Mouse (Mus musculus) layer of hippocampus, adult 8-10 months (tissue): ENCODE results near the gene Ccdc92b. TPM values are rescaled to one million over a fixed set of nuclear protein-coding genes. Genes with fewer than 3 reads are reported as not detected.

Experiments used
- DNase-seq, 2 experiments: peaks; one replicate each; pipeline ENCODE4 v3.0.0; 2022; ENCODE audit warnings: low spot score in 2 of 2
- total RNA-seq, 4 experiments: library from RNA; stranded (reverse); gene quantifications; 2 replicates each; pipeline ENCODE4 v1.2.4; 2022

Gene Ccdc92b
- total RNA-seq, 4 experiments from 2014 or later = 23.2 to 28.6 (median 24.6) TPM

- DNase-seq = no peak
These were observed 8.0 kb upstream of the Ccdc92b start for GRCm38 (mm10) chr11:74611437-74611836.

DNA sequence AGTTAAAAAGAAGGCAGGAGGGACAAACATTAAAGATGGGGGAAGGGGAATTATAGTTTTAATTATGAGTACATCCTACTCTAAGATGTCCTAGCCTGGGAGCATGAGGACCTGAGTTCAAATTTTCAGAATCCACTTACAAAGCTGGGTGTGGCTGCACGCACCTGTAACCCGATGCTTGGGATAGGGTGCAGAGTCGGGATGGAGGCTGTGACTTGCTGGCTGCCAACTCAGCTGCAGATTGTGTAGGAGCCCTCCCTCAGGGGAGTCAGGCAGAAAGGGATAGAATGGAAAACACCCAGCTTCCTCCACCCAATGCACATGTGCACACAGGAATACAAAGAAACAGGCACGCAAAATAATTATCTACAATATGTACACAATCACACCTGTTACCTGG, 6.0 kb upstream of the Ccdc92b start:
- DNase-seq = no peak

DNA sequence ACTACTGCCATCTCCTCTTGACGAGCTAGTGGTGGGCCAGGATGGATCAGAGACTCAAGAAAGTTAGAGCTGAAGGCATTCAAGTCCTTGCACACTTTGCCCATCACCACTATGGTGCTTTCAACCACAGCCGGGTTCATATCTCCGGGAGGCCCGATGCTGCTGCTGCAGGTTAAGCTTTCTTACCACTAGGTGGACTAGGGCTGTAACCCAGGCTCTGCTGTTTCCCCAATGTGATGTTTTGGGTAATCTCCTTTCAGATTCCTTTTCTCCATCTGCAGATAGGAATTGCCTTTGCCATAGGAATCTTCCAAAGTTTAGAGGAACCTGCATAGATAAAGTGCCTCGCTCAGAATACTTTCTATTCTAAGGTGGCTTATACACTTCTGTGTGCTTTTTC, 3.8 kb upstream of the Ccdc92b start:
- DNase-seq = no peak

DNA sequence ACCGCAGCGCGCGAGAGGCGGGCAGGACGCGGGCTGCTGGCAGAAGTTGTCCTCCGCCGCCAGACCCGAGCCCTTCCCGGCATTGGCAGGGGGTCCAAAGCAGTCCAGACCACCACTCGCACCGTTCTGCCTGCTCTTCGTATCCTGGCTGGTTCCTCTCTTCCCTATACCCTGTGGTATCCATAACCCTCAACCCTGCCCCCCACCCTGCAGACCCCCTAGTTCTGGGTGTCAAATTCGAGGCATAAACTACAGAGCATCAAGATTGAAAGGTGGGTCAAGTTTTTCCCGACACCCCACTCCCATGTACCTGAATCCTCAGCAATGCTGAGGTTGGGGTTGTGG, 523 bp downstream of the Ccdc92b start:
- DNase-seq = no peak

GRCm38 (mm10) chr11:74621974-74622669, 2.7 kb downstream of the Ccdc92b start:
- no peak for DNase-seq

DNA sequence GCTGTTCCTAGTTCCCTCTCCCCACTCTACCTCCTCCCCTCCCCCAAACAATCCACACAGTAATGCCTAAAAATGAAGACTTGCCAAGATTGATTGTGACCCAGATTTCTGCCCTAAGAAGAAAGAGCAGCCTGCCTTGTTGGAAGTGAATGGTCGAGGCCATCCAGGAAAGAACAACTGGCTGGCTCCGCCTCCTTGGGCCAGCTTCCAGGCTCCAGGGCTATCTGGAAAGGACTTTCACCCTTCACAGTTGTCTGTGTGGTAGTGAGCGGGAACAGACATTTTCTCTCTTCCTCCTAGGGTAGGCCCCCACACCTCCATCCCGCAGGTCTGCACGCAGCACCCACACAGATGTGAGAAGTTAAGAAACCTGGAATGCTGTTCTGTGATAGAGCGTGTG, 4.3 kb downstream of the Ccdc92b start:
- no peak for DNase-seq

DNA sequence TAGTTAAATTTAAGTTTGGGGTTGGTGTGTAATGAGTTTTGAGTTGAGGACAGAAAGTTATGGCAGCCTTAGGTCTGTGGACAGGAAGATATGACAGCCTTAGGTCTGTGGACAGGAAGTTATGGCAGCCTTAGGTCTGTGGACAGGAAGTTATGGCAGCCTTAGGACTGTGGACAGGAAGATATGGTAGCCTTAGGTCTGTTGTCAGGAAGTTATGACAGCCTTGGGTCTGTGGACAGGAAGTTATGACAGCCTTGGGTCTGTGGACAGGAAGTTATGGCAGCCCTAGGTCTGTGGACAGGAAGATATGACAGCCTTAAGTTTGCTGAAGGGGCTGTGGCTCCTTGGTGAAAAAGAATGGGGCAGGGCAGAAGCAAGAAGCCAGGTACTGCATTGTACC, 5.9 kb downstream of the Ccdc92b start:
- DNase-seq = no peak

DNA sequence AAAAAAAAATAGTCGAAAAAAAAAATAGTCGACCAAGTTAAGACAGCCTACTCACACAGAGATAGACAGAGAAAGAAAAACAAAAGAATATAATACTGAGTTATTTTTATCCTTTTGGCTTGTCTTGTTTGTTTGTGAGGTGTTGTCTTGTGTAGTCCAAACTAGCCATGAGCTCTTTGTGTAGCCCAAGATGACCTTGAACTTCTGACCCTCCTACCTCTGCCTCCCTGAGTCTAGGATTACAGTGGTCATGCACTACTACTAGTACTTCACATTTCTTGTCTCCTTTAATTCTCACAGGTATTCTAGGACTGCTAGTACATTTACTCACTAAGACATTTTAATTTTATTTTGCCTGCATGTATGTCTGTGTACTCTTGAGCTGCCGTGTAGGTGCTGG, 8.1 kb downstream of the Ccdc92b start:
- no peak for DNase-seq

DNA sequence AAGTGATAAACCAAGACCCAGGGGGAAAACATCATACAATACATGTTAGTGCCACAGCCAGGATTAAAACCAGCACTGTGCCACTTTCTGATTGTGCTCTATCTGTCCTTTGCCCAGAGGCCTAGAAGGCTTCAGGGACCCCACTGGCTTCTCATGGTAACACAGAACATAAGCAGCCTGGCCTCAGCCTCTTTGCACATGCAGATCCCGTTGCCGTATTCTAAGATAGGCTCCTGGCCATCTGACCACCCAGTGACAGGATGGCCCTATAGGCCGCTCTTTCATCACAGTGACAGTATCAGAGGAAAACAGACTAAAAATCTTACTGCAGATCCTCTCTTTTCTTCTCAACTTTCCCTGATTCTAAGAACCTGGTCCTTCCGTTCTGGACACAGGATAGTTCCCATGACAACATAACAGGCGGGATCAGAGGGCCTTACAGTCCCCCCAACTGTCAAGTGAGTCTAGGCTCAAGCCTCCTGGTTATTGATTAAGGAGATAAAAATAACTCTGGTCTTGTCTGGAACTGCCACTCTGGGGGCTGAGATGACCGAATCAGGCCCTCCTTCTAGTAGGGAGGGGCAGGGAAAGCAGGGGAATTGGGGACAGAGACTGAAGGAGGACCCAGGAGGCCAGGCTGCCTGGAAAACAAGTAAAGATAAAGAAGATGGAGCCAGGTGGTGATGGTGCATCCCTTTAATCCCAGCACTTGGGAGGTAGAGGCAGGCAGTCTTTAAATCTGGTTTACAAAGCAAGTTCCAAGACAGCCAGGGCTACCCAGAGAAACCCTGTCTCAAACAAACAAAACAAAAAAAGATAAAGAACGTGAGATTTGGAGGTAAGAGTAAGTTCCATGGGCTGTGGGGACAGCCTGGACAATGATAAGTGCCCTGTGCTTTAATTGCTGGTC, 12.7 kb downstream of the Ccdc92b start:
- no peak for DNase-seq

GRCm38 (mm10) chr11:74634490-74635275, 15.3 kb downstream of the Ccdc92b start:
- peak in 1 of 2 experiments; percentile 64 for DNase-seq

DNA sequence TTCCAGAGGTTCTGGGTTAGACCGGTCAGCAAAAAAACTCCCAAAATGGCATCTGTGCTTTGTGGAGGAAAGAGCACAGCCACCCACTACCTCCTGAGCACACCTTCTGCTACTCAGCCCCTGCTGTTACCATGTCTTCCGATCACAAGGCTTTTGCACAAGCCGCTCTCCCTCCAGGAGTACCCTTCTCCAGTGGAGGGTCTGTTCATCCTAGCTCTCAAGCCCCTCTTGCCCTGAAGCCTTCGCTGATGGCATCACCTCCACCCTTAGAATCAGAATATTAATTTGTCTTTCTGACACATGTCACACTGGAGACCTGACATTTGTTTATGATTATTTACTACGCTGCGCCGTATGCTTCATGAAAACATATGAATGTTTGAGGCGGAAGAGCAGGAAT, 18.1 kb downstream of the Ccdc92b start:
- DNase-seq = no peak

DNA sequence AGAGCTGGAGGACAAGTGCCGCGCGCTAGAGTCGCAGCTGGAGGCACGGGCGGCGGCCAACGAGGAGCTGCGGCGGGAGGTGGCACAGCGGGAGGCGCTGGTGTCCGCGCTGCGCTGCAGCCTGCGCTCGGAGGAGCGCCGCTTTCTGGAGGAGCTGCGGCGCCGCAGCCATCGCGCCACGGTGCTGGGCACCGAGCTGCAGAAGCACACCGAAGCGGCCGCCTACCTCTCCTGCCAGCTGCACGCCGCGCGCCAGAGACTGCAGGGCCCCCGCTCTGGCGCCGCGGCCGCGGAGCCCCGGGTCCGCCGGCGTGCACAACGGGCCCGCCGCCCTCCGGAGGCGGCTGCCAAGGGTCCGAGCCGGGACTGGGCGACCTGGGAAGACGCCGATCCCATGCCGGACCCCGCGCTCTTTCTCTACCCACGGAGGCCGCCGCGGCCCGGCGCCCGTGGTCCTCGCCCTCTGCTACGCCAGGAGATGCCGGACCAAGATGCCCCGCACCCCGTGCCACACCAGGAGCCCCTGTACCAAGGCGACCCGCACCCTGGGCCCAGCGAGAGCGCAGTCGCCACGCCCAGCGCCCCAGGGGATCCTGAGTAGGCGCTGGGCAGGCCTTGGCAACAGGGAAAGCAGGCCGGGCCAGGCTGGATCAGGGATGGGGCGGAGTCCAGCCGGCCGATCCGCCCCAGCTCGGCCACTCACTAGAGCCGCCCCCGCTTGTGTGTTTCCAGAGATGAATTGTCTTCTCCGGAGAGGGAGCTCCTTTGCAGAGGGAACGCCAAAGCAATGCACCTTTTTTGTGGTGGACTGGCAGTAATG, 18.8 kb downstream of the Ccdc92b start:
- peak in 1 of 2 experiments; percentile 61 for DNase-seq

- DNase-seq = no peak
These were observed 19.5 kb downstream of the Ccdc92b start for GRCm38 (mm10) chr11:74638791-74639411.

GRCm38 (mm10) chr11:74639628-74640027, 20.2 kb downstream of the Ccdc92b start:
- no peak for DNase-seq

- no peak for DNase-seq
These were observed 28.6 kb downstream of the Ccdc92b start for GRCm38 (mm10) chr11:74647966-74648365.

DNA sequence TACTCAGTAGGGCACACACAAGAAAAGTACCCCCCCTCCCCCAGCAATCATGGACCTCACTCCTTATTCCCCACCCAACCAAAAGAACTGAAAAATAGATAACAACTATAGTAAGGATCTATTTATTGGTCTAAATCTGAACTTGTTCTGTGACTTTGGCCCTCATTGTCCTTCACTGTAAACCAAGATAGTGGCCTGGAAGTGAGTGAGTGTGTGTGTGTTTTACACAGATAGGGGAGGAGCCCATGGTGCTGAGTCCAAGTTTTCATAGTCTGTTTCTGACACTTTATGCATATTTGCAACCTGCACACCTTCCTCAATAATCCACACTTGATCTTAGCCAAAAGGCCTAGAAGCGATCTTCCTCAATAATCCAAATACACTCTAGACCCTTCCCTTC, 29.3 kb downstream of the Ccdc92b start:
- DNase-seq = no peak

DNA sequence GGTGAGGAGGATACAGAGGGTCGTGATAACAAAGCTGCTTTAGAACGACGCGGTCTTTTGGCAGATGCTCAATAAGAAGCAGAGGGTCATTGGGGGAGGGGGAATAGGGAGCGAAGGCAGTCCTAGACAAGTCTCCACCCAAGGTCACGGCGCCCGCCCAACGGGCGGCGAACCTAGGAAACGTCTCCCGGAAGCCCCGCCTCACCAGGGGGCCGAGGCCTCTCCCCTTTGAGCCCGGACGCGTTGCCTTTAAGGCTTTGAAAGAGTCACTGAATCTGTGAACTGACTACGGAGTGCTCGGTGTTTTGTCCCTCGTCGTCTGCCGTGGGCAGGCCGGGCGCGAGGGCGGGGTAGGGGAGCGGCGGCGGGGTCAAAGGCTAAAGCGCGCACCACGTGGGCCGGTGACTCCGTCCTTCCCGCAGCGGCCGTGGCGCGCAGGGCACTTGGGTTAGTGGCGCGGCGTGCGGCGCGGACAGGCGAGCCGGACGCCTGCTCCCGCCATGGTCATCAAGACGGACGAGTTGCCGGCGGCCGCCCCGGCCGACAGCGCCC, 29.8 kb downstream of the Ccdc92b start, which contains the start of gene Cluh:
Cluh (plus strand) TSS at position 401 of the 552 bp plus-strand sequence.
- DNase-seq = peak; percentile 97

DNA sequence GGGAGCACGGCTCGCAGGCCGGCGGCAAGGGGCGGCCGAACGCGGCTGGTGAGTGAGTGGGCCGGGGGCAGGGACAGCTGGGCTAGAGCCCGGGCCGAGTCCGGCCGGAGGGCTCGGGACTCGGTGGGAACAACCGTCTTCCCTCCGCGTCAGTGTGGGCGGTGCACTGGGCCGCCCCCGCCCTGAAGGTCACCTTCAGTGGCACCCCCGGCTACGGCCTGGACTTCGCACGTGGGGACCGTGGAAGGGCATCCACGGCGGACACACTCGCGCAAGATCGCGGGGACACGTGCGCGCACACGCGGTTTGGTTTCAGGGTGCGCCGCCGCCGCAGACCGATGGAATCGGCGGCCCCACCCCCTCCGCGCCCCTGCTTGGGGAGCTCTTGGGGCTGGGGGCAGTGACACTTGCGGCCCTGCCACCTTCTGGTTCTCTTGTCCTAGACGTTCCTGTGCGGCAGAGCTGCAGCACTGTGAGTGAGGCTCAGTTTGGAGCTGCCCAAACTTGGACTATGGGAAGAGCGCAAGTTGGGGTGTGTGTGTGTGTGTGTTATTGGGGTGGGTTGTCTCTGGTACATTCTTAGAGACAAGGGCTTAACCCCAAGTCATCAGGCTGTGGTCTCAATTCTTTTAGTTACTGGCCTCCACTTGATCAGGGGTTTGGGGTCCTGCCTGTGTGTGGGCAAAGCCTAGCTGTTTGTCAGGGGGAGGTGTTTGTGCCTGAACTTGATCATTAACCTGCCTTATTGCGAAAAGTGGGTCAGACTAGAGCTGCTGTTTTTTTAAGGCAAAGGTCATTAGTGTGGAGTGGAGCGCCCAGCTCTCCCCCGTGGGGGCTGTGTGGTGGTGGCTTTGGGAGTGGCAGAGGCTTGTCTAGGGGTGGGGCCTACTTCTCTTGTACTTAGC, 30.5 kb downstream of the Ccdc92b start:
- peak in 1 of 2 experiments; percentile 47 for DNase-seq

- no peak for DNase-seq
These were observed 31.2 kb downstream of the Ccdc92b start for GRCm38 (mm10) chr11:74650576-74651100.
